Mouse (Mus musculus): ENCODE measurements around the gene Adamtsl1.

Adamtsl1 gene

GRCm38 (mm10) chr4:86407200-86407527 lies 893.2 kb downstream of the Adamtsl1 start:
- no peak for DNase-seq (ENCODE audit: low spot score)

- DNase-seq (ENCODE audit: low spot score) = no peak
Observed at GRCm38 (mm10) chr4:86408421-86408820, 894.4 kb downstream of the Adamtsl1 start.

- no peak for DNase-seq (ENCODE audit: low spot score)
Observed at GRCm38 (mm10) chr4:86410946-86411345, 897.0 kb downstream of the Adamtsl1 start.

- no peak for DNase-seq (ENCODE audit: low spot score)
Observed at GRCm38 (mm10) chr4:86413388-86413787, 899.4 kb downstream of the Adamtsl1 start.

- DNase-seq (ENCODE audit: low spot score) = no peak
Observed at GRCm38 (mm10) chr4:86416401-86417025, 902.5 kb downstream of the Adamtsl1 start.

GRCm38 (mm10) chr4:86422586-86422985 lies 908.6 kb downstream of the Adamtsl1 start:
- DNase-seq (ENCODE audit: low spot score) = no peak

GRCm38 (mm10) chr4:86425581-86425980 lies 911.6 kb downstream of the Adamtsl1 start:
- DNase-seq (ENCODE audit: low spot score) = no peak

- no peak for DNase-seq (ENCODE audit: low spot score)
Observed at GRCm38 (mm10) chr4:86426549-86426948, 912.6 kb downstream of the Adamtsl1 start.

- DNase-seq (ENCODE audit: low spot score) = no peak
Observed at GRCm38 (mm10) chr4:86427312-86427711, 913.3 kb downstream of the Adamtsl1 start.

GRCm38 (mm10) chr4:86428091-86428745 lies 914.2 kb downstream of the Adamtsl1 start:
- no peak for DNase-seq (ENCODE audit: low spot score)

GRCm38 (mm10) chr4:86435631-86436030 lies 921.7 kb downstream of the Adamtsl1 start:
- DNase-seq (ENCODE audit: low spot score) = no peak

GRCm38 (mm10) chr4:86436336-86436735 lies 922.4 kb downstream of the Adamtsl1 start:
- DNase-seq (ENCODE audit: low spot score) = no peak

- DNase-seq (ENCODE audit: low spot score) = no peak
Observed at GRCm38 (mm10) chr4:86450468-86450867, 936.5 kb downstream of the Adamtsl1 start.

- no peak for DNase-seq (ENCODE audit: low spot score)
Observed at GRCm38 (mm10) chr4:86464808-86465207, 950.8 kb downstream of the Adamtsl1 start.
